Mouse (Mus musculus): ENCODE measurements around the gene Galnt14.

Galnt14 gene

GRCm38 (mm10) chr17:73710042-73710911, at the start of gene Galnt14:
TSS of gene Galnt14 (minus strand) at chr17:73710453.
- DNase-seq = peak; percentile 78

DNA sequence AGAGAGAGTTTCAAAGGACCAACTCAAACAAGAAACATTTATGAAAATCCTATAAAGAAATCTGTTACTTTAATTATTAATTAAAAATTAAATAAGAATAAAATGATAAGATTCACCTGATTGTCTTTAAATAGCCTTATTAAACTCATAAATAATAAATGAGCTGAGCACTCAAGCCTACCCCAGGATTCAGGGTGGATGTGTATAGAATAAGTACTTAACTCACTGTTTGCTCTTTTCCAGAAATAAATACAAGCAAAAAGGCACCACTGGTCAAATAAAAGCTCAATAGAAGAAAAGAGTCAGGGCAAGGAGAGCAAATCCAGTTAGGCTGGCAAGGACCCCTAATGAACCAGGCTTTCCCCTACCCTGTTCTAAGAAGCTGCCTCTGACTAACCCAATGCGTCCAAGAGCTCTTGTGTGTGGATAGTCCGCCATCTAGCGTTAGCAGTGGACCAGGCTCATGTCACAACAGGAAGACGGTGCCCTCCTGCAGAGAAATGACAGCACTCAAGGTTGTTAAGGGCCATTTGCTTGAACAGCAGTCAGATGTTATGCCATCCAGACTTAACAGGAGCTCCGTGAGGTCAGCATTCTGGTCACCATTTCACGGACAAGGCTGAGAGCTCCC, 33.5 kb upstream of the Galnt14 start:
- peak; percentile 84 for DNase-seq

DNA sequence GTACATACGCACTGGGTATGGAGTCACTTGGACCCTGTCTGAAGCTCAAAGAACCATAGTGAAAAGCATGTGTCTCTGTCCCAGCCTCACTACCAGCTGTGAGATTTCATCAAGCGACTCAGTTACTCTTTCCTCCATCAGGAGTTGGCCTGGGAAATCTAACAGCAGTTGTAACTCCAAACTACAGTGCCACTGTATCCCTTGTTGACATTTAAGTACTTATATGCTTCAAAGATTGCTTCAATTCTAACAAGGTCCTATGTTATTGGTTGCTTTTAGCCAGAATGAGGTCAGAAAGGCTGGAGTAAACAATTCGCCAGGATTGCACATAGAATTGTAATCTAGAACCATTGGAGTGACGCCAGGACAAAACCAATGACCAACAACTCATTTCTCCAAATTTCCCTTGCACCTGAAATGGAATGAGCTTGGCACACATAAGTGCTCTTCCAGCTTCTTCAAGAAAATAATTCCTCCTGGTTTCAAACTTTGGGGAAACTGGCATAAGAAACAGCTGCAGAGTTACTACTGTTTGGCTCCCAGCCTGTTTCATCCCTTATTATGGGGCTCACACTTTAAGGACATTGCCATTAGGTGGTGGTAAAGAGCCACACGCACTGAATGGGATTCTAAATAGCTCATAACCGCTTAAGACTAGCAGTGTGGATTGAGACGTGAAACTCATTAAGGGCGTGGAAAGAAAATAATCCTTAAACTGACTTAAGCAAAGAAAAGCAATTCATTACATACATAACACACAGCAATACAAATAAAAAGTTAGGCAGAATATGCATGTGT, 13.8 kb upstream of the Galnt14 start:
- peak; percentile 31 for DNase-seq

DNA sequence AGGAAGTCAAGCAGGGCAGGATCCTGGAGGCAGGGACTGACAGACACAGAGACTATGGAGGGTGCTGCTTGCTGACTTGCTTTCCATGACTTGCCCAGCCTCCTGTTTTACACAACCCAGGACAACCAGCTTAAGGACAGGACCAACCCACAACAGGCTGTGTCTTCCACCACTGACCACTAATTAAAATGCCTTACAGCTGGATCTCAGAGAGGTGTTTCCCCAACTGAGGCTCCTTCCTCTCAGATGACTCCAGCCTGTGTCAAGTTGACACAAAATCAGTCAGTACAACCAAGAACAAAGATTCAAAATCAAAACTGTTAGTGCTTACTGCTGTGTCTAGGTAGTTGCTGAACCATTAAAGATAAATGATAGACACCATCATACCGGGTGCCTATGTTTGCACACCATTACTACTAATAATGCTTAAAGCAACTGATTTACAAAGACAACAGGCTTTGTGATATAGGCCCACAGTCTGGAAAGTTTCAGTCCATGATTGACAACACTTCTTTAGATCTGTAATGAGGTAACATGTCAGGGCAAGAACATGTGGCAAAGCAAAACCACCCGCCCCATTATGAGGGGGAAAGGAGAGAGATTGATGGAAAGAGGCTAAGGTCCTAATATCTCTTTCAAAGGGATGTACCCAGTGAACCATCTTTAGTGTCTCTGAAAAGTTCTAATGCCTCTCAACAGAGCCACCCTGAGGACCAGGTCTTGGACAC, 8.9 kb upstream of the Galnt14 start:
- DNase-seq = no peak

GRCm38 (mm10) chr17:73716684-73717083, 6.4 kb upstream of the Galnt14 start:
- DNase-seq = no peak

DNA sequence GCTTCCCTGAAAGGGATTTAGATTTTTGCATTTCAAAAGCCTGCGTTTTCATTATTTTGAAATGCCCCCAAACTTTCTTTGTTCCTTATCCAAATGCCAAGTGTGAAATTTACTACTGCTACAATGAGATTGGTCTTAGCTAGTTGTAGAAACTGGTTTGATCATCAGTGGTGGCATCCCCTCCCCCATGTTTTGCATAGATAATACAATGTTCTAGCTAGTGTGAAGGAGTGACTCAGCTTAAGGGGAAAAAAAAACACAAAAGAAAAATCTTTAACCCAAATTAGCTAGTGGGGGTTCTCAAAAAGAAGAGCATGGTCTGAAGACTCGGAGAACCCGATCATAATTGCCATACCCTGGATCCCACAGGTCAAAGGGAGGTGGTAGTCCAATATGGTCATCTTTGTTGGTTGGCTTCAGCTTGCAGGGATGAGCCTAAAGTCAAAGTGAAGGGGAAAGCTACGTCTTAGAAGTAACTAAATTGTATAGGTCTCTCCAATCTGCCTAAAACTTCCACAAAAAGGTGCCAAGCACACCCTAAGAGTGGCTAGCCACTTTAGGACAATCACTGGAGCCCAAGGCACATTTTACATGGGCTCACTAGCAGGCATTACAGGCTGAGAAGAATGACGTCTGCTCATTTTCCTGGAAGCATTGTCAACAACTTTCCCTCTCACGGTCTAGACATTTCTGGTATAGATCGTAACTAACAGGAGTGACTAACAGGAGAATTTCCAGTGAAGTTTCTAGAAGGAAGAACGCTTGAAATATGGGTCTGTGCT, 4.4 kb upstream of the Galnt14 start:
- no peak for DNase-seq

DNA sequence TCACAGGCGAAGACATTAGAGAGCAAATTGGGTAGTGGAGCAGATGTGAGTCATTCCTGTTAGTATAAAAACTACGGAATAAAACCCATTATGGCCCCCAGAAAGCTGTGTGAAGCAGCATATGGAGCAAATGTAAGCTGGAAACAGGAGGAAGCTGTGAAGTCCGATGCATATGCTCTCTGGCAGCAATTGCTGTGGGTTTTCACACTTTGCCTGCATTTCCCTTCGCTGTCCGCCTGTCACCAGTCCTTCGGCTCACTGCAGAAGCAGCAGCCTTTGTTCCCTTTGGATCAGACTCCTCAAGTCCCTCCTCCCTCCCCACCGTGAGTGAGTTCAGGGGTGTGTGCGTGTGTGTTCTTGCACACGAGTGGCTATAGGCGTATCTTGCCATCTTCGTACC, 3.1 kb upstream of the Galnt14 start:
- no peak for DNase-seq

DNA sequence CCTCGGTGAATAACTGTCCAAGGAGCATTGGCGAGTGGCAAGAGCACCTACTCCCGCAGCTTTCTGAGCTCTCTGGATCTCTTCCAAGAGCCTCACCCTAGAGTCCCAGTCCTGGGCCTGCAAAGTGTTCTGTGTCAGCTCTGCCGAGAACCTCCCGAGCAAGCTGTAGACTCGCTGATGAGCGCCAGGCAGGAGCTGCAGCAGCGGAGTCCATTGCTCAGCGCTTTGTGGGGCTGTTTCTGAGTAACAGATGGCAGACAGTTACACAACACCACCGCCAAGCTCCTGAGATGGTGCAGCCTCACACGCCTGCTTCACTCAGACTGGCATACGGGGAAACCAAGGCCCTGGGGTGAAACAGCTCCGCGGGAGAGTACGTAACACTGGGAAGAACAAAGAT, 1.7 kb upstream of the Galnt14 start:
- peak; percentile 39 for DNase-seq

GRCm38 (mm10) chr17:73709131-73710041, 867 bp downstream of the Galnt14 start:
- peak; percentile 77 for DNase-seq

- DNase-seq = peak; percentile 42
Measured at GRCm38 (mm10) chr17:73708451-73708850, 1.8 kb downstream of the Galnt14 start.

DNA sequence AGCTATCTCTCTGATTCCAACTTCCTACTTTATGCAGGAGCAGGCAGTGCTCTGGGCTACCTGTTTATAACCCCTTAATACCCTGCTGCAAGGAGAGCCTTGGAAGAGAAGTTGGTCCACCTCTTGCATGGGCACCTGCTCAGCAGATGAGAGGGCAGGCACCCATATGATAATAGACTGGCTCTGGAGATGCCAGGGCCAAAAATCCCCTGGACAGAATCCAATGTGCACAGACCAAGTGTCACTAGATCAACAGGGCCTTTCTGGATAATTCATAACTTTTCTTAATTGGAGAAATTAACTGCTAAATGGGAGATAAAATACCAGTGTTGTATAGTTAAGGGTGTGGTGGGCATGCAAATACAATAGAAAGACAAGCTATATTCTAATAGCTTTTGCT, 6.7 kb downstream of the Galnt14 start:
- DNase-seq = no peak

DNA sequence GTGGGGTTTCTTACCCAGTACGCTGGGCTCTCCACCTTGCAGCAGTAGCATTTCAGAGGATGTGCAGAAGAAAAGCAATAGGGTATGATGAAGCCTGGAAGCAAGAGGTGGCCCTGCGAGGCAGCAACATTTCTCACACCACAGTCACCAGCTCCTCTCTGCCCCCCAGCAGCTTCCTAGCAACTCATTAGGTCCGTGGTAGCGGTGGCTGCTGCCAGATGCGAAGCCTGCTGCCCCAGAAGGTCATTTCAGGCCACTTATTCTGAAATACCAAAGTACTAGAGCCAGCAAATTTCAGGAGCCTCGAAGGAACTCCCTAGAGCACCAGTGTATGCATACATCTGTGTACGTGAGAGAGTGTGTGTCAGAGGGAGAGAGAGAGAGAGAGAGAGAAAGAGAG, 9.2 kb downstream of the Galnt14 start:
- DNase-seq = peak; percentile 52

- DNase-seq = no peak
Measured at GRCm38 (mm10) chr17:73699881-73700280, 10.4 kb downstream of the Galnt14 start.

DNA sequence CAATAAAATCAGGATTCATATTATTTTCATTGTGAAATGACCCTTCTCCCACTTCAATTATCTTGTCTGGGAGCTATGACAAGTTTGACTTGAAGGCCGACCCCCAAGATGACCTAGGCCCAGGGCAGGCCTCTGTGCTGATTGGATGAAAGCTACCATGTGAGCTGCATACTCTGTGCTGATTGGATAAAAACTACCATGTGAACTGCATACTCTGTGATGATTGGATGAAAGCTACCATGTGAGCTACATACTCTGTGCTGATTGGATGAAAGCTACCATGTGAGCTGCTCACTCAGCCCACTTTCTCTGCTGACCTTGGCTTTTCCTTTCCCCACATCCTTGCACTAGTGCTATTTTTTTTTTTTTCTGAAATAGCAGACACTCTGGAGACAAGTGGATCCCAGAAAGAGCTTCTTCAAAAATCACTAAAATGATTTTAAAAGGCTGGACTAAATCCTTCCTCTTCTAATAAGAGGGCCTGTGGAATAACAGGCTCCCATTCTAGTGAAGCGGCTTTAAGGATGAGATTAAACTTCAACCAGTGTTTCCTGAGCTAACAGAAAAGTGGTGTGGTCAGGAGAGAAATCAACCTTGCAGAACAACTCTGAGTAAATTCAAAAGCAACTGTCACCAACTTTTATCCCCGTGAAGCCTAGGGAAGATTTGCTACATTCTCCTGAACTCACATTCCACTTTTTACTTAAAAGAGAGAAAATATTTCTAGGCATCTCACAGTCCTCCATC, 15.9 kb downstream of the Galnt14 start:
- no peak for DNase-seq

DNA sequence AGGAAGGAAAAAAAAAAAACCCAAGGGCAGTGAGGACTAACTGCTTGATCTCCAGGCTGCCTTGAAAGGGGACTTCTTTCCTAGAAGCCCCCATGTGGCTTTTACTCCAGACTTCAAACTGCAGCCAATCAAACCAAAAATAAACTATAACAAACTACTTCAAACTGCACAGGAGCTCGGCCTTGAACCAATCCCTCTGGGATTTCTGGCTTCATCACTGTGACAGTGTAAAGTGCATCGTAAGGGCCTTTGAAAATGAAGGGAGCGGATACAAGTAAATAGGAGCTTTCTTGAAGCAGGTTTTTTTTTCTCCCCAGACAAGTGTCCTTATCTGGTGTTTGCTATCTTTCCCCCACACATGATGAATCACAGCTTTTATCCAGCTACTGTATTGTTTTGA, 22.0 kb downstream of the Galnt14 start:
- no peak for DNase-seq

DNA sequence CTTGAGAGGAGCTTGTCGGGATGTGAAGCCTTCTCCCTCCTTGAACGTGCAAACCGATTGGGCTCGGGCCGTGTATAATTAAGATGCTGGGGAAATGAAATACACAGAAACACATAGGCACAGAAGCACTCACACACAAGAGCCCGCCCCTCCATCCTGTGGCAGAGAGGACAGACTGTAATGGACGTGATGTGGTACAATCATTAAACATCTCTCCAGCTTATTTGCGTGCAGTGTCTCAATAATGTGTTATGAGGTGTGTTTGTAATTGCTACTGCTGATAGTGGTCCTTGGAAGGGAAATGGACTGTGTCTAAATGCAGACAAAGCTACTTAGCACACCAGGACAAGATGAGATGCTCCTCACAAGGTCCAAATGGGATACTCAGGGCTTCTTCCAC, 24.0 kb downstream of the Galnt14 start:
- DNase-seq = no peak

DNA sequence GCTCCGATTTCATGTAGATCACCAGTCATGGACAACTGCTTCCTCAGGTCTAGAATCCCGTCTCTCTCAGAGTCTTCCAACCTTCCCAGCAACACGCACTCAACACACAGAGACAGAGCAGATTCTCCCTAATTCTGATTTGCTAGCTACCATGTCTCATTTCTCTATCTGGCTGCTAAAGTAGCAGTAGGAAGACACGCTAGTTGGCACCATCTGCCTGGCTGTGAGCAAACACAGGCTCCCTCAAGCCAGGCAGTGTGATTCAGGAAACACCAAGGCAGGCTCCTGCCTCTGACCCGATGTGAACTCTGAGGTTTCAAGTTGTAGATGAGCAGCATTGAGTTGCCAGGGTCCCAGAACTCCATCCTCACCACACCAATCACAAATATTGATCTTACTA, 25.5 kb downstream of the Galnt14 start:
- no peak for DNase-seq

GRCm38 (mm10) chr17:73671921-73672320, 38.3 kb downstream of the Galnt14 start:
- peak; percentile 25 for DNase-seq

DNA sequence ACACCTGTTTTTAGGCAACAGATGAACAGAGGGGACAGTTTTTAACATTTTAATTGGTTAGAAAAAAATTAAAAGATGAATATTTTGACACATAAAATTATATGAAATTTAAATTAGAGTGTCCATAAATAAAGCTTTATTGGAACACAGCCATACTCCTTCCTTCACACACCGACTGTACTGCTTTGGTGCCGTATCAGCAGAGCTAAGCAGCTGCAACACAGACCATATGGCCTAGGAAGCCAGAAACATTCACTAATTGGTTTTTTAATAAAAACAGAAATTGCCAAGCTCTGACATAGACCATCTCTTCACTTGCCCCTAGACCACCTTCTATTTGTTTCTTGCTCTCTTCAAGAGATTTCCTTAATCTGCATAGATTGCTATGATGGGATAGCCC, 40.2 kb downstream of the Galnt14 start:
- no peak for DNase-seq

DNA sequence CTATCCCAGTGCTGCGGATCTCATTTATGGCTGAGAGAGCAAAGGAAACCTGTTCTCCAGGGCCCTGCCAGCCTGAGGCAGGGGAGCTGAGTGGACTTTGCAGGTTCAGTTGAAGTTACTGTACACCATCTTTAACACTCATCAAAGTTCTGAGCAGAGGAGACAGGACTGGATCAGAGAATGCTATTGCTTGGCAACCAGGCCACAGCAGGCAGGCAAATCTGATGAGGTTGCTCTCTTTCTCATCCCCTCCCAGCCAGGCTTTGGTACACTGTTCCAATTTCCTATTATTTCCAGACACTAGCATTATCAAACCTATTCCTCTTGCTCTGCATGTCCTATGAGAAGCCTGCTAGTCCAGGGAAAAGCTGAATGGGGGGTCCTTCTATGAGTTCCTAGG, 41.3 kb downstream of the Galnt14 start:
- DNase-seq = no peak

All from kidney, adult 18-20 months (tissue).